Mouse (Mus musculus) left cerebral cortex, adult 11 months (tissue): ENCODE results near the gene Cxcr5.

ENCODE experiments used
- DNase-seq: peaks from one replicate; pipeline ENCODE4 v3.0.0; 2022; ENCODE audit warnings: low spot score

Cxcr5 gene

GRCm38 (mm10) chr9:44537625-44538301 lies 23.9 kb downstream of the Cxcr5 start:
- no peak for DNase-seq

GRCm38 (mm10) chr9:44532991-44533580 lies 28.6 kb downstream of the Cxcr5 start:
- DNase-seq = no peak

- DNase-seq = no peak
Observed at GRCm38 (mm10) chr9:44528340-44528739, 33.3 kb downstream of the Cxcr5 start.

- DNase-seq = no peak
Observed at GRCm38 (mm10) chr9:44526337-44527112, 35.2 kb downstream of the Cxcr5 start.

GRCm38 (mm10) chr9:44525589-44525988 lies 36.1 kb downstream of the Cxcr5 start:
- no peak for DNase-seq

GRCm38 (mm10) chr9:44525001-44525400 lies 36.7 kb downstream of the Cxcr5 start:
- DNase-seq = no peak

- no peak for DNase-seq
Observed at GRCm38 (mm10) chr9:44524235-44524826, 37.3 kb downstream of the Cxcr5 start.

- no peak for DNase-seq
Observed at GRCm38 (mm10) chr9:44523686-44524085, 38.0 kb downstream of the Cxcr5 start.

- no peak for DNase-seq
Observed at GRCm38 (mm10) chr9:44521927-44522326, 39.8 kb downstream of the Cxcr5 start.

GRCm38 (mm10) chr9:44518068-44518467 lies 43.6 kb downstream of the Cxcr5 start:
- DNase-seq = no peak

- no peak for DNase-seq
Observed at GRCm38 (mm10) chr9:44517368-44517767, 44.3 kb downstream of the Cxcr5 start.

- no peak for DNase-seq
Observed at GRCm38 (mm10) chr9:44515891-44516290, 45.8 kb downstream of the Cxcr5 start.

GRCm38 (mm10) chr9:44515131-44515751 lies 46.4 kb downstream of the Cxcr5 start:
- no peak for DNase-seq

- DNase-seq = no peak
Observed at GRCm38 (mm10) chr9:44514147-44514546, 47.5 kb downstream of the Cxcr5 start.

GRCm38 (mm10) chr9:44513610-44514009 lies 48.1 kb downstream of the Cxcr5 start:
- DNase-seq = no peak

- no peak for DNase-seq
Observed at GRCm38 (mm10) chr9:44513121-44513520, 48.6 kb downstream of the Cxcr5 start.

- no peak for DNase-seq
Observed at GRCm38 (mm10) chr9:44512717-44513003, 49.0 kb downstream of the Cxcr5 start.

GRCm38 (mm10) chr9:44511935-44512716 lies 49.6 kb downstream of the Cxcr5 start:
- no peak for DNase-seq

GRCm38 (mm10) chr9:44510872-44511601 lies 50.6 kb downstream of the Cxcr5 start:
- no peak for DNase-seq

GRCm38 (mm10) chr9:44510355-44510871 lies 51.3 kb downstream of the Cxcr5 start:
- no peak for DNase-seq
